Mouse (Mus musculus): Measurements from ENCODE around the gene Gm45711.
"Not testable (repeated sequence)": the region's sequence is repeated elsewhere in the genome, so short reads cannot be mapped to it uniquely, and the experiment has no call there.

The Gm45711 gene

DNA sequence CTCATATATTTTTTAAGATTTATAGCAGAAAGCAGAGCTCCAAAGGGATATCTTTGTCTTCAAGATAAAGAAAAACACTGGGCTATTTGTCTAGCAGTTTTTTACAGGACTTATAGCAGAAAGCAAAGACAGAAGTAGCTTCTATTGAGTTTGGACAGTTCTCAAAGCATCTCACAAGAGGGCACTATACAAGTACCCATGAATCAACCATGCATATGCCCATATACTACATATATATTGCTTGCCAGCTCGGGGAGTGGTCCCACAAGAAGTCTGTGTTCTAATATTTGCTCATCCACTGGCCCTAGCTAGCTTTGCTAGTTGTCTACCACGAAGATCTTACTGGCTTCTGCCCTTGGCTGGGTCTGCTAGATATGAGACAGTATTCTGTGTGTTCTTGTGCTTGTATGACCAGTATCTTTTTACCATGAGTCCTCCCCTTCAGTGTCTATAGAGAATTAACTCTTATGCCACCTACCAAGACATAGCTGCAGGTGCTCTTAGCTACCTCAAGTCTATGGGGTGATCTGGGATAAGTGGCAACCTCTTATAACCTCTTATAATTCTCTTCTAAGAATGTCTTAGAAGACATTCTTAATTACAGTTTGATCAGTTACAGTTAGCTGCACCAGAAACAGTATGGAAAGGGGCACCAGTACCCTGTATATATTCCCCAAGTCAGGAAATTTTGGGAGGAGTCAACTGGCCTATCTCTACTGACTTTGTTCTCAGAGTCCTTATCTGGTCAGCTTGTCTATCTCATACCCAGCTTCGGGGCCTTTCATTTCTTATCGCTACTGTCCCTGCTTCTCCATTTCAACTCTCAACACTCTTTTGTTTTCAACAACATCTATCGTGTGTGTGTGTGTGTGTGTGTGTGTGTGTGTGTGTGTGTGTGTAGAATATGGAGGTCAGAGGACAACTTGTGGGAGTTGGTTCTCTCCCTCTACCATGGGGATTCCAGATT, 23.1 kb upstream of the Gm45711 start:
- in situ Hi-C loops (cut with MboI; ENCODE audit: unreplicated experiment in 2 of 2) = loop anchor here in 1 of 2 experiments (10.0 kb wide), 1 partner anchor 68 kb away; no protein-coding TSS in a partner anchor

DNA sequence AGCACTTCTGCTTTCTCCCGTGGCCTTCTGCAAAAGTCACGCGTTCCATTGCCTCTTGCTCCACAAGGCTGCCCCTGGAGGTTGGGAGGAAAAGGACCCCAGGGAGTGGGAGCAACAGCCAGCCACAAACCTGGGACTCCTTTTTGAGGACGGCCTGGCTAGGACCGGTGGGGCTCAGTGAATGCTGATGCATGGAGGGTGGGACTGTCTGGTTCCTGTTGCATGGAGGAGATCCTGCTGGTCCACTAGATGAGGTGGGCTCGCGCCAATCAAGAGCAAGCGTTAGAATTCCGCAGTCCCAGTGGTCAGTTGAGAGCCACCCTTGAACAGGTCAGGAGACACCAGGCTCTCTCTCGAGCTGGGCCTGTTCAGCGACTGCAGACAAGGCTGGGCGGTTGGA, 12.0 kb upstream of the Gm45711 start, which contains the start of gene Cmtm2b:
TSS of gene Cmtm2b (plus strand) at position 301 of the 400 bp plus-strand sequence.
- in situ Hi-C loops (cut with MboI; ENCODE audit: unreplicated experiment in 2 of 2) = not testable (repeated sequence)

DNA sequence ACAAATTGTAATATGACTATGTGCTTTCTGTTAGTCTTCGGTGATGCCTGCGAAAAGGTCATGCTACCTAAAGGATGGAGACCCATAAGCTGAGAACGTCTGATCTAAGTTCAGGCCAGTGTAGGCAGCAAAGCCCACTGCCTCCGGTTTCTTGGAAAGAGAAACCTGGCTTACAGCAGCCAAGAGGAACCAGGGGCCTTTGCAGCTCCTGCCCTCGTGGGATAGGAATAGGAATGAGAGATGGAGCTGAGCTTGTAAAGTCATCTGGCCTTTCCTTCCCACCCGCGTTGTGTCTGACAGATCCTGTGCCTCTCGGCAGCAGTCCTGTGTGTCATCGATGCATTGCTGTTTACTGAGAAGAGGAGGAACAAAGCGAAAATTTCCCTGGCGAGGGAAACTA, 11.4 kb upstream of the Gm45711 start, which contains the start of gene Gm11020:
TSS of gene Gm11020 (plus strand) at position 301 of the 400 bp plus-strand sequence.
- in situ Hi-C loops (cut with MboI; ENCODE audit: unreplicated experiment in 2 of 2) = not testable (repeated sequence)

DNA sequence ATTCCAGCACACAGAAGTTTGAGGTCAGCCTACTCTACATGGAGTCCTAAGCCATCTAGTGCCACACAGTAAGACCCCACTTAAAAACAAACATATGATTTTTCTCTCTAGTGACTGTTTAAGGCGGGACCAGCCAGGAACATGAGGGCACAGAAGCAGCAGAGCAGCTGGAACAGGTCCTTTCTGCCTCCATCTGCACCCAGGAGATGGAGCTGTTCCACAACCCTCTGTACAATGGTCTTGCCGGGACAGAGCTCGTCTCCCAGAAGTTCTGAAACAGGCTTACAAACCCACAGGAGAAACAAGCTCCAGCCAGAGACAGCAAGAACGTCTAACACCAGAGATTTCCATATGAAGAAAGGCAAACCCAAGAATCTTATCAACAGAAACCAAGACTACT, 3.4 kb upstream of the Gm45711 start:
- in situ Hi-C loops (cut with MboI; ENCODE audit: unreplicated experiment in 2 of 2) = no loop called here

DNA sequence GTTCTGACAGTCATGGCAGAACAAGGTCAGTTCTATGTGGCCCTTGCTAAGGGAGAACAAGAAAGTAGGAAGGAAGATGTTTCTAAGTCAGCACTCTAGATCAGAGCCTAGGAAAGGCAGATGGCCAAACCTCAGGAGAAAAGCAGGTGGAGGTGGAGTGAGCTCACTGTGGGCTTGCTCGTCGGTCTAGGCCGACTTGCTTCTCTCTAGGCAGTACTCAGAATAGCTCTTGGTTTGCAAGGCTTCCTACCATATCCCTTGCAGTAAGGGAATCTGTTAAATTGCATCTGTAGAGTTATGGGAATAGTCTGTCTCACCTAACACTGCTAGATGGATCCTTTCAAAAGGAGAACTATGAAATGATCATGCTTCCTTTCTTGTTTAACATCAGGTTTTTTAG, 2.1 kb upstream of the Gm45711 start:
- in situ Hi-C loops (cut with MboI; ENCODE audit: unreplicated experiment in 2 of 2) = not testable (repeated sequence)

DNA sequence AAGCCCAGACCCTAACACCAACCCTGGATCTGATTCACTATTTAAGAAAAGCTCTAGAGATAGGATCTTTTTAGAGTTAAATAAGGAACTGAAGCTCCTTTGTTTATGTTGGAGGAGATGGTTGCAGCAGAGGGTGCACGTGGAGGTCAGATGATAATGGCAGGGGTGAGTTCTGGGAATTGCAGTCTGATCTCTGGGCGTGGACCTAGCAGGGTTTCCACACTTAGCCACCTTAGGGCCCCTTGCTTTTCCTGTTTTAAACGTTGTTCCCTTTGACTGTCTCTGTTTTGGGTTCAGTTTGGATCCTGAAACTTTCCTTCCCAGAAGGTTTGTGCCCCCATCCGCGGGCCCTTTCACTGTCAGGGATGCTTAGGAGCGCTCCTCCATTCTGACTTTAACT, 1.5 kb downstream of the Gm45711 start:
- in situ Hi-C loops (cut with MboI; ENCODE audit: unreplicated experiment in 2 of 2) = not testable (repeated sequence)

DNA sequence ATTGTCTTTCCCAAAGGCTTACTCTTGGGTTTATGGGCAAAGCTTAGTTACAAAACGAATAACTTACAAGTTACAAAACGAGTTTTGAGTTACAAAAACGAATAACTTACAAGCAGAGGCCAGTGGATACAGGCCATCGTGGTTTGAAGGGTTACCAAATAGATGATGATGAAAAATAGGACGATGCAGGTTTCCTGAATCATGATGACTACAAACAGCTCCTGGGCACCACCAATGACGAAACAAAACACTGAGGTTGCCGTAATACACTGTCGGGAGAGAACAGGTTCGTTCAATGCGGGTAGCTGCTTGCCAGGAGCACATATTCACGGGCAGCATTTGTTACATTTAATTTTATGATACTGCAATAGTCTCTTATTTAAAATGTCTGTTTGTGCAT, 4.9 kb downstream of the Gm45711 start:
- in situ Hi-C loops (cut with MboI; ENCODE audit: unreplicated experiment in 2 of 2) = no loop called here

DNA sequence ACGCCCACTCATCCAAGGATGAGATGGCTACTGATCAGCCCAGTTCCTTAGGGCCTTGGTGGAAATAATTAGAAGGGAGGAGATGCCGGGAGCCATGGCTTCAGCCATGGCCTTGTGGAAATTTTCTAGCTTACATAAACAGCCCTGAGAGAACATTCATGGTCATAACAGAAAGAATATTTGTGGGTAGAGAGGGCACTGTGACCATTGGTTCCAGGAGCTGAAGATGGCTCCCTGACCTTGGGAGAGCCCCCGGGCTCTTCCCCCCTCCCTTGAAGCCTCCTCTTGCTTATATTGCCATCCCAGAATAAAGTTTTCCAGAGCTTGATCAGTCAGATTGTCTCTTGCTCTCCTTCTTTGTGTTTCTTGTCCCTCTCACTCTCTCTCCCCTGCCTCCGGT, 7.3 kb downstream of the Gm45711 start:
- in situ Hi-C loops (cut with MboI; ENCODE audit: unreplicated experiment in 2 of 2) = not testable (repeated sequence)

DNA sequence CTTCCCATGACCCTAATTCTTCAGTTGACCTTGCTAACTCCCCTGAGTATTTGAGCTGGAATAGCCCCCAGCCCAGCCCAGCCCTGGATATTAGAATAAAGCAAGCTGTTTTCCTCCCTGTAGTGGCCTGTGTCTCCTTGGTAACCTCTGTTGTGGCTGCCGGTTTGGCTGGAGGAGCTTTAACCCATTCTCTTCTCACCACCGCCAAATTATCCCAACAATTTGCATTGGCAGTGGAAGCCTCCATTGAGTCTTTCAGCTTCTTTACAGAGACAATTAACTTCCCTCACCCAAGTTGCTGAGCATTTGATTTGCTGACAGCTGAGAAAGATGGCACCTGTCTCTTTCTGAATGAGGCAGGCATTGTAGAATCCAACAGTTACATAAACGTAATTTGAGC, 8.3 kb downstream of the Gm45711 start:
- in situ Hi-C loops (cut with MboI; ENCODE audit: unreplicated experiment in 2 of 2) = not testable (repeated sequence)

DNA sequence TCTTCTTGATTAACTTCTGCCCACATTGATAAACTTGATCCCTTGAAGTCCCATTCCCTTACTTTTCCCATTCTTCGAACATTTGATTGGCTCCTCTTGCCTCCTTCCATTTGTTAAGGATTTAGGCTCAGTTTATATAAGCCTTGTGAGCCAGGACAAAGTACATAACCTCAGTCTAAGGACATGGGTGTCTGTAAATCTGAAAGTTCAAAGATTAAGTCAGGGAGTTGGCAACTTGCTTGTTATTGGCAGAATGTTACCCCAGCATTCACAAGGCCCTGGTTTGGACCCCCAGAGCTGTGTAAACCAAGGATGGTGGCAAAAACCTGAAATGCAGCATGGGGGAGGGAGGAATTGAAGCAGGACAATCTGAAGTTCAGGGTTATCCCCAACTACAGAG, 15.5 kb downstream of the Gm45711 start:
- in situ Hi-C loops (cut with MboI; ENCODE audit: unreplicated experiment in 2 of 2) = no loop called here

DNA sequence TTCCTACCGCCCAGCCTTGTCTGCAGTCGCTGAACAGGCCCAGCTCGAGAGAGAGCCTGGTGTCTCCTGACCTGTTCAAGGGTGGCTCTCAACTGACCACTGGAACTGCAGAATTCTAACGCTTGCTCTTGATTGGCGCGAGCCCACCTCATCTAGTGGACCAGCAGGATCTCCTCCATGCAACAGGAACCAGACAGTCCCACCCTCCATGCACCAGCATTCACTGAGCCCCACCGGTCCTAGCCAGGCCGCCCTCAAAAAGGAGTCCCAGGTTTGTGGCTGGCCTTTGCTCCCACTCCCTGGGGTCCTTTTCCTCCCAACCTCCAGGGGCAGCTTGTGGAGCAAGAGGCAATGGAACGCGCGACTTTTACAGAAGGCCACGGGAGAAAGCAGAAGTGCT, 16.8 kb downstream of the Gm45711 start, which contains the start of gene Cmtm2a:
TSS of gene Cmtm2a (minus strand) at position 101 of the 400 bp plus-strand sequence.
- in situ Hi-C loops (cut with MboI; ENCODE audit: unreplicated experiment in 2 of 2) = not testable (repeated sequence)

DNA sequence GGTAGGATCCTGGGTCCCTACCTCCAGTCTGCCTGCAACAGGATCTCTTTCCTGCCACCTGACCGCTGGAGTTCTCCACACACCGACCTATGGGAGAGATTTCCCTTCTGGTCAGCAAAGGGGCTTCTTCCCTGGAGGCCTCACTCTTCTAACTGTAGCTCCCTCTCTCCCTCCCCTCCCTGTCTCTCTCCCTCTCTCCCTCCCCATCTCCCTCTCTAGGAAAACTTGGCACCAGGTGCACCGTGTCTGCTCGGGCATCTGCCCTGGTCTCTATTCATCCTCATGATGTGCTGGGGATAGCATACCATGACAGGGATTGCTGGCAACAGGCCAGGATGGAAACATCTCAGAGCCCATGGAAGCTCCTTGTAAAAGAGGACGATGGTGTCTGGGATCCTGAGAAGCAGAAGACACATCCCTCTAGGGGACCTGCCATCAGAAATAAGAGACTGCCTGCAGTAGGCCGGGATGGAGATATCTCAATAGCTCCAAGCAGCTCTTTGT, 40.9 kb downstream of the Gm45711 start:
- in situ Hi-C loops (cut with MboI; ENCODE audit: unreplicated experiment in 2 of 2) = loop anchor here in 1 of 2 experiments (10.0 to 25.0 kb wide), 2 partner anchors 66 to 143 kb away; partner anchors contain the start of gene Cmtm3

DNA sequence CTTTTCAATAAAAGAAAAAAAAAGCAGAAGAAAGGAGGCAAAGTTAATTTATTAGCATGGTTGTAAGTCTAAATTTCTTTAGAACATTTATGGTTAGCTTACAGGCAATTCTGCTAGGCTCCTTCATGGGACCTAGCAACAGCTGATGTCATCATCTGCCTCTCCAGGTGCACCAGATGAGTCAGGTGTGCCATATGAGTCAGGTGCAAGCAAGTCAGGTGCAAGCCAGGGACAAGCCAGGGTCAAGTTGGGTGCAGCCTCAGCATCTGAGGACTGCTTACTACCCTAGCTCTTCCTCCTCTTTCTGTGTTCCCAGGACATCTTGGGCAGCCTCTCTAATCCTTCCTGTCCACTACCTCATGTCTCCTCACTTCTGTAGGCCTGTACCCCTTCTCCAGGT, 41.5 kb downstream of the Gm45711 start:
- in situ Hi-C loops (cut with MboI; ENCODE audit: unreplicated experiment in 2 of 2) = loop anchor here in 1 of 2 experiments (10.0 to 25.0 kb wide), 2 partner anchors 66 to 144 kb away; partner anchors contain the start of gene Cmtm3

DNA sequence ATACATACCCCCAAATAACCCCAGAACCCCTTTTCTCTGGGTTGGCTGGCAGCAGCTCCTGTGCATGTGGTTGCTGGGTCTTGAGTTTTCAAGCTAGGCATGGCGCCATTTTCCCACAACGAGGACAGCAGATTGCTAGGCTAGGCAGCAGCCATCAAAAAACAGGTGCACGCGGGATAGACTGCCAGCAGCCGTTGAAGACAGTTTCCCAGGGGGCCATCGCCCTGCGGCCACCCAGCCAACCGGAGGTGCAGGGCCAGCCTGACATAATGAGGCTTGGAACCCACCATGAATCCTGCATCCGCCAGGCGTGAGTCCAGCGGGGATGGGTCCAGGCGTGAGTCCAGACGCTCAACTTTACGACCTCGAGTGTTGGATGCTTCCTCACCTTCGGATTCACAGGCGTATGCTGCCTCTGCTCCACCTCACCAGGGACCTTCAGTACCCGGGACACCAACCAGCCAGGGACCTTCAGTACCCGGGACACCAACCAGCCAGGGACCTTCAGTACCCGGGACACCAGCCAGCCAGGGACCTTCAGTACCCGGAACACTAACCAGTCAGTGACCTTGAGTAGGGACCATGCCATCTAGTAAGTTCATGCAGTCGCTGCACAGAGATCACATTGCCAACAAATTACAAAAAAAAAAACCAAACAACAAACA, 45.5 kb downstream of the Gm45711 start:
- in situ Hi-C loops (cut with MboI; ENCODE audit: unreplicated experiment in 2 of 2) = loop anchor here in 1 of 2 experiments (10.0 to 25.0 kb wide), 2 partner anchors 70 to 148 kb away; partner anchors contain the start of gene Cmtm3

DNA sequence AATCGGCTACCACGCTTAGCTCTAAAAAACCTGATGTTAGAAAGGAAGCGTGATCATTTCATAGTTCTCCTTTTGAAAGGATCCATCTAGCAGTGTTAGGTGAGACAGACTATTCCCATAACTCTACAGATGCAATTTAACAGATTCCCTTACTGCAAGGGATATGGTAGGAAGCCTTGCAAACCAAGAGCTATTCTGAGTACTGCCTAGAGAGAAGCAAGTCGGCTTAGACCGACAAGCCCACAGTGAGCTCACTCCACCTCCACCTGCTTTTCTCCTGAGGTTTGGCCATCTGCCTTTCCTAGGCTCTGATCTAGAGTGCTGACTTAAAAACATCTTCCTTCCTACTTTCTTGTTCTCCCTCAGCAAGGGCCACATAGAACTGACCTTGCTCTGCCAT, 48.1 kb downstream of the Gm45711 start:
- in situ Hi-C loops (cut with MboI; ENCODE audit: unreplicated experiment in 2 of 2) = loop anchor here in 1 of 2 experiments (10.0 to 25.0 kb wide), 2 partner anchors 73 to 150 kb away; partner anchors contain the start of gene Cmtm3

DNA sequence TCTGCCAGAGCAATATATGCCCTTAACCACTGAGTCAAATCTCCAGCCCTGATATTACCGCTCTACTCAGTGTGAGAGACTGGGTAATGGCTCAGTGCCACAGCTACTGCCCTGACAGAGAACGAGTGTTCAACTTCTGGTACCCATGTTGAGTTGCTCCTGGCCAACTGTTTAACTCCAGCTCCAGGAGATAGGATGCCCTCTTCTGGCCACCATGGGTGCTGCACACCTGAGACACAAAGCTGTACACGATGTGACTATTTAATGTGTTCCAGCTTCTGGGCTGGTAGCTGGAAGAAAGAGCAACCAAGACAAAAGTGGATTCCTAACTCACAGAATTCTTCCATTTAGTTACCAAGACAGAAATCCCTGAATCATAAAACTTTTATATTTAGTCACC, 56.9 kb downstream of the Gm45711 start:
- in situ Hi-C loops (cut with MboI; ENCODE audit: unreplicated experiment in 2 of 2) = loop anchor here in 1 of 2 experiments (10.0 to 25.0 kb wide), 2 partner anchors 108 to 159 kb away; no protein-coding TSS in a partner anchor

DNA sequence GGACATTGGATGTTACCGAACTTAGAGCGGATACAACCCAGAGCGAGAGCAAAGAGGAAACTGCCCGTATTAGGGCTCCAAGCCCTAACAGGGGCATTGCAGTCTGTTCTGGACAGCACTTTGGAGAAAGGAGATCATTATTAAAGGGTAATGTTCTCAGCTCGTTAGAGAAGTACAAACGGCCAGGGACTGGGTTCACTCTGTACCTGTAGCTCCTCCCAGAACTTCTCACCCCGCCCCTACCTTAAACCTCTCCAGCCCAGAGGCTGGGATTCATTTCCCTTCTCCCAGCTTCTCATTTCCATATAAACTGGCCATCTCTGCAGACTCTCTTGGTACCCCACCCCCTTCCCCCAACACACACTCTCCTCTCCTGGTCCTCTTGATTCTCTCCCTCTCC, 58.4 kb downstream of the Gm45711 start:
- in situ Hi-C loops (cut with MboI; ENCODE audit: unreplicated experiment in 2 of 2) = loop anchor here in 1 of 2 experiments (10.0 to 25.0 kb wide), 2 partner anchors 107 to 161 kb away; no protein-coding TSS in a partner anchor

DNA sequence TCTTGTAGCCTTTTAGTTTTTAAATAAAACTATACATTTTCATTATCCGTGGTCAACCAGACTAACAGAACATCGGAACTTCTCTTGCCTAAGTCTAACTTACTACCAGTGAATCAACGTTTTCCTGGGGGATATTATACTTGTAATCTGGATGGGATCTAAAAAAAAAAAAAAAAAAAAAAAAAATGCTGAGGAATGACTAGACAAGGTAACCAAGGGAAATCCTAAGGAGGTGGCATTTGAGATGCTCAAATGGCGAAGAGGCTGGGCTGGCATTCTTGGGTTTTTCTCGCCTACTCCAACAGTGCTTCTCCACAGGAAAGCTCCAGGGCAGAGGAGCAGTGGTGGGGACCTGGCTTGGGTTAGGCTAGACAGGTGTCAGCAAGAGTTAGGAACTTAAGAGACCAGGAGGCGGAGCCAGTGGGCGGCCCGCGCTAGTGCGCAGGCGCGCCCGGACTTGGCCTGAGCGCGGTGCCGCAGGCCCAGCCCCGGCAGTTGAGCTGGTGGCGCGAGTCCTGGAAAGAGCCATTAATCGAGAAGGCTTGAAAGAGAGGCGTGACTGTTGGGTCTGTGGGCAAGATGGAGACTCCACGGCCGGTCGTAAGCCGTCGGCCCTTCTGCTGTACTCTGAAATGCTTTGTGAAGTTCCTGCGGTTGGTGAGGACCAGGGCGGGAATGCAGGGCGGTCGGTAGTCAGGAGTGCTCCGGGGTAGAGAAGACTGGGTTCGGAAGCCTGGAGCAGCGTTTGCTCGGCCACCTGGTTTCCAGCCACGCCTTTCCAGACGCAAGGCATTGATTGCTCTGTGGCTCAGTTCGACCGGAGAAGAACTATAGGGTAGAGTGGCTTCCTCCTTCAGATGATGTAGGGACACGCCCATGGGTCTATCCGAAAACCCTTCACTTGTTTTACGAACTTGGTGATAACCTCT, 59.2 kb downstream of the Gm45711 start, which contains the start of gene Cklf:
TSS of gene Cklf (plus strand) at position 423 of the 929 bp plus-strand sequence.
- in situ Hi-C loops (cut with MboI; ENCODE audit: unreplicated experiment in 2 of 2) = loop anchor here in 1 of 2 experiments (10.0 to 25.0 kb wide), 2 partner anchors 106 to 162 kb away; no protein-coding TSS in a partner anchor

DNA sequence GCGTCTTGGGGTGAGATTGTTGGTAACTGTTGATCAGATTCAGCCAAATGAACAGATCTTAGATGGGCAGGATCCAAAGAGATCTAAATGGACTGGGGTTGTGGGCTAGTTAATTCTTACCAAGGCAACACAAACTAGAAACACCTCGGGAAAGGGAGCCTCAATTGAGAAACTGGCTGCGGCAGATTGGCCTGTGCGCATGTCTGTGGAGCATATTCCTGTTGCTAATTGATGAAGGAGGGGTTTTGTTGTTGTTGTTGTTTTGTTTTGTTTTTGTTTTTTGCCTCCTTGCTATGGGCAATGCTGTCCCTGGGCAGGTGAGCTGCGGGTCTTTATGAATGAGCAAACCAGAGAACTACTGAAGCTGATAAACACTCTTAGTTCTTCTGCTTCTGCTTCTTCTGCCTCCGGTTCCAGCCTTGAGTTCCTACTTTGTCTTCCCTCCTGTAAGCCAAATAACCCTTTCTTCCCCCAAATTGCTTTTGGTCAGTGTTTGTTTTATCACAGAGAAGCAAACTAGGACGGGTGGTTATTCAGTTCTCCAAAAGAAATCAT, 60.4 kb downstream of the Gm45711 start:
- in situ Hi-C loops (cut with MboI; ENCODE audit: unreplicated experiment in 2 of 2) = loop anchor here in 1 of 2 experiments (5.0 kb wide), 1 partner anchor 62 kb away; no protein-coding TSS in a partner anchor
